In the genomic region with DNA sequence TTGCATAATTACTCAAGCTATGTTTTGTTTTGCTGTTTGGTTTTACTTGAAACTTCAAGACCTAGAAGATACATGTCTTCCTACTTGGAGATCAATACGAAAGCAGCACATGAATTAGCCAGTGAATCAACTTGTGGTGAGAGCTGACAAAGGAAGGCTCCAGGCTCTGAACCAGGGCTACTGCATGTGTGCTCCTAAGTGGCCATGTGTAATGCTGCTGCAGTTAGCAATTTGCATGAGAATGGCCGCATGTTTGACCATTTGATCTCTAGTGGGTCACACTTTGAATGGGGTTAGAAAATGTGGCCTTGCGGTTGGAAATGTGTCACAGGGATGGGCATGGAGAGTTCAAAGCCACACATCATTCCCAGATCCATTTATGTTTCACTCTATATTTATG, we compare ENCODE assay signal across 20 mouse cellular contexts.
A peak's percentile ranks its signal among the peaks of the same experiment; 100 is the strongest.
DNase-seq lines count a peak whose midpoint lies in the region; ATAC-seq lines count a peak whose summit lies in the region.
"Had no signal": no experiment of that assay in that cellular context is flagged by ENCODE, and none has a peak within 500 bp of the region (broad histone marks: within the 10 kb centered on the region; RNA-seq: fewer than 3 reads in every experiment).

No protein-coding gene starts in this region.

- H3K36me3 ChIP-seq in hindbrain, embryonic 11.5 days (ENCODE audit: control insufficient read depth, insufficient read depth, low read length) = no peaks in the 10 kb centered on the region
- H3K36me3 ChIP-seq in hindbrain, embryonic 12.5 days = no peaks in the 10 kb centered on the region
- H3K36me3 ChIP-seq: embryonic facial prominence, embryonic 10.5 days; forebrain, embryonic 15.5 days; G1E; heart, embryonic 15.5 days had no signal

- H3K9ac ChIP-seq in hindbrain, embryonic 11.5 days (ENCODE audit: low read depth, low read length) = no peak overlapping the region
- no peak overlapping the region for H3K9ac ChIP-seq in hindbrain, embryonic 12.5 days
- H3K9ac ChIP-seq: forebrain, embryonic 15.5 days; heart, embryonic 15.5 days had no signal

- no peak overlapping the region for H3K4me2 ChIP-seq in hindbrain, embryonic 11.5 days (replicated peaks; ENCODE audit: low read depth, low read length)
- H3K4me2 ChIP-seq in hindbrain, embryonic 12.5 days (replicated peaks) = no peak overlapping the region
- H3K4me2 ChIP-seq: forebrain, embryonic 15.5 days; heart, embryonic 11.5 days; heart, embryonic 15.5 days had no signal

- no peaks in the 10 kb centered on the region for H3K9me3 ChIP-seq in hindbrain, embryonic 11.5 days (ENCODE audit: control insufficient read depth, low read length)
- H3K9me3 ChIP-seq in hindbrain, embryonic 12.5 days (replicated peaks) = no peaks in the 10 kb centered on the region
- H3K9me3 ChIP-seq: embryonic facial prominence, embryonic 10.5 days; forebrain, embryonic 15.5 days; heart, embryonic 15.5 days had no signal

- 58% methylated on average over 3 of the region's 3 CpGs for WGBS in hindbrain, embryonic 11.5 days
- 46% methylated on average over 3 of the region's 3 CpGs for WGBS in hindbrain, embryonic 12.5 days

- peak; percentile 17 for DNase-seq in hindbrain, embryonic 11.5 days (ENCODE audit: low spot score)
- peak; percentile 9 for DNase-seq in ES-CJ7 (ENCODE audit: low read depth, low spot score)
- DNase-seq in R1 (ENCODE audit: low read depth, low spot score) = peak; percentile 11
- DNase-seq in mesoderm, embryonic 11.5 days (ENCODE audit: low read depth, low spot score) = peak; percentile 6
- DNase-seq in gastrocnemius, adult 18-20 months (ENCODE audit: low spot score) = no peak
- DNase-seq: adrenal gland, postnatal 25 days; cerebellum, adult 2 months; cerebellum, postnatal 10 days; gastrocnemius, postnatal 10 days; heart, adult 2 months; heart, postnatal 14 days; kidney, adult 11 months had no signal

- no peak overlapping the region for H3K4me3 ChIP-seq in hindbrain, embryonic 11.5 days (ENCODE audit: low read depth, low read length)
- H3K4me3 ChIP-seq in hindbrain, embryonic 12.5 days = no peak overlapping the region
- H3K4me3 ChIP-seq: embryonic facial prominence, embryonic 10.5 days; forebrain, embryonic 15.5 days; heart, adult 2 months; heart, embryonic 15.5 days had no signal

- no peaks in the 10 kb centered on the region for H3K4me1 ChIP-seq in hindbrain, embryonic 11.5 days (replicated peaks; ENCODE audit: control insufficient read depth, insufficient read depth, low read length)
- no peaks in the 10 kb centered on the region for H3K4me1 ChIP-seq in hindbrain, embryonic 12.5 days
- H3K4me1 ChIP-seq: embryonic facial prominence, embryonic 10.5 days; forebrain, embryonic 15.5 days; heart, embryonic 15.5 days had no signal

- ATAC-seq in hindbrain, embryonic 11.5 days (ENCODE audit: low FRiP score) = peak; percentile 64; the same call in 1 of the 2 replicates
- ATAC-seq in hindbrain, embryonic 12.5 days (ENCODE audit: low FRiP score) = no peak
- ATAC-seq: activated CD4-positive, CD25-positive, alpha-beta regulatory T cell, adult 4 months; forebrain, embryonic 15.5 days; hindbrain, postnatal 0 days had no signal

- H3K27me3 ChIP-seq in hindbrain, embryonic 11.5 days (ENCODE audit: control insufficient read depth, insufficient read depth, low read length) = no peaks in the 10 kb centered on the region
- no peaks in the 10 kb centered on the region for H3K27me3 ChIP-seq in hindbrain, embryonic 12.5 days
- H3K27me3 ChIP-seq: forebrain, embryonic 15.5 days; heart, embryonic 15.5 days had no signal

- no peak overlapping the region for H3K27ac ChIP-seq in hindbrain, embryonic 11.5 days (ENCODE audit: low read depth, low read length)
- no peak overlapping the region for H3K27ac ChIP-seq in hindbrain, embryonic 12.5 days
- H3K27ac ChIP-seq: embryonic facial prominence, embryonic 10.5 days; forebrain, embryonic 15.5 days; heart, adult 2 months; heart, embryonic 15.5 days; hindbrain, postnatal 0 days had no signal
